Mouse (Mus musculus) thymus, postnatal 0 days (tissue): ENCODE results near the gene Bsn. TPM values are rescaled to one million over a fixed set of nuclear protein-coding genes. Genes with fewer than 3 reads are reported as not detected.

Experiments used
- DNase-seq: peaks from one replicate; pipeline ENCODE4 v3.0.0-alpha.2; 2015; ENCODE audit warnings: low spot score
- polyA plus RNA-seq: library from polyadenylated mRNA; unstranded; fragments of >200 nt; fragmentation: Nextera tagmentation; extraction: Ambion mirVana; gene quantifications from 2 replicates; pipeline ENCODE4 v1.2.1, GENCODE M21; 2015

The Bsn gene
- polyA plus RNA-seq, 1 experiment from 2014 or later: 1.9 TPM

DNA sequence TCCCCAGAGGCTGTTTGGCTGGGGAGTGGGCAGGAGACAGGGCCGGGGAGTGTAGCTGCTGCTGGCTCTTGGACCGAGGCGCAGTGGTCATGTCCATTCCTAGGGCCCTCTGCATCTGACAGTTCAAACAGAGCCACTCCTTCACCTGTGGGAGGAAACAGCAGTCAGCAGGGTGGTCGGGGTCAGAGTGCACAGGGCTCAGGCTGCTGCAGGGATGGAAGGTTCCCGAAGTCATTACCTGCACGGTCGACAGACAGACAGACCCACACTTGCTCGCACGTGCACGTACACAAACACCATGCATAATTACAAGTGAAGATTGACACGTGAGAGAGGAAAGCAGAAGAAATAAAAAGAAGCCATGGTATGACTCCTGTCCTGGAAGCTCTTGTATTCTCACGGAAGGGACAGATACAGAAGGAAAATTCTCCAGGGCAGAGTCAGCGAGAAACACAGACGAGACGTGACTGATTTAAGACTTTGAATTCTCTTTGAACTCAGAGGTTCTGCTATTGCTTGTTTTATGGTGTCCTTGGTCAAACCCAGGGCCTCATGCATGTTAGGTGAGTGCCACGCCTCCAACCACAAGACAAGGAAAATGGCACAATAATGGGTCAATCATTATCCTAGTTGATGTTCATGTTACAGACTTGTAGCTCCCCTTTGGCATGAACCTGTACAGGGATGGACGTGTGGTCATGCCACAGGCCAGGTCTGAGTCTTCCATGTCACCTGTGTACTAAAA is 63.6 kb downstream of the Bsn start:
- no peak for DNase-seq

- no peak for DNase-seq
Observed at GRCm38 (mm10) chr9:108125731-108126130, 64.5 kb downstream of the Bsn start.

- no peak for DNase-seq
Observed at GRCm38 (mm10) chr9:108123916-108124315, 66.3 kb downstream of the Bsn start.

DNA sequence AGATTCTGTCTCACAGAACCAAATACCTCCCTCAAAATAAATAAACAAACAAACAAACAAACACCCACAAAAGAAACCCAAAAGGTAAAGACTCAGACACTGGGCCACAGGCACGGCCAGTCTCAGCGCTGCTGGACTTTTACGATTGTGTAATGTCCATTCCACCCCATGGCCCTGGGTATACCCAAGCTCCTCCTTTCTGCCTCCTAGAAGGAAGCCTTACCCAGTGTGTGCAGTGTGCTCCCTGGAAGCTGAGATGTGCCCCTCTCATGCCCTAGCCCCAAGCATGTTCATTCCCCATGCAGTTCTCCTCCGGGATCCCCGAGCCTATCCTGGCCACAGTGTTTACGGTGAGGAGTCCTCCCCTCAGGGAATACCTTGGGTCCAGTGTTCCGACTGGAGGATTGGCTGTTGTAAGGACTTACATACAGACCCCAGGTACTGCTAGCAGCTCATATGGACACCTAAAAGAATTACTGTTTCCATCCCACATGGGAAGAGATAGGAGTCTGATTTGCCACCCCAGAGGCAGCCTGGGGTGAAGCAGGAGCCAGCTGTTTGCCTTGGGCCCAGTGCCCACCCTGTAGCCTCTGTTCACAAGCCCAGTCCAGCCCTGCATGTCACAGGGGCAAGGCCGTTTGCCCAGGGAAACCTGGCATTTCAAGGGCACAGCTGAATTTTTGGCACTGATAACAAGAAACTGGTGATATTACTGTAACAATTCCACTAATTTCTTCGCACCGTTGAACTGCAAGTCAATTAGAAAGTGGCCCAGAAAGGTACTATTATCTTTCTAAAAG is 68.8 kb downstream of the Bsn start:
- no peak for DNase-seq

- no peak for DNase-seq
Observed at GRCm38 (mm10) chr9:108120671-108121070, 69.5 kb downstream of the Bsn start.

DNA sequence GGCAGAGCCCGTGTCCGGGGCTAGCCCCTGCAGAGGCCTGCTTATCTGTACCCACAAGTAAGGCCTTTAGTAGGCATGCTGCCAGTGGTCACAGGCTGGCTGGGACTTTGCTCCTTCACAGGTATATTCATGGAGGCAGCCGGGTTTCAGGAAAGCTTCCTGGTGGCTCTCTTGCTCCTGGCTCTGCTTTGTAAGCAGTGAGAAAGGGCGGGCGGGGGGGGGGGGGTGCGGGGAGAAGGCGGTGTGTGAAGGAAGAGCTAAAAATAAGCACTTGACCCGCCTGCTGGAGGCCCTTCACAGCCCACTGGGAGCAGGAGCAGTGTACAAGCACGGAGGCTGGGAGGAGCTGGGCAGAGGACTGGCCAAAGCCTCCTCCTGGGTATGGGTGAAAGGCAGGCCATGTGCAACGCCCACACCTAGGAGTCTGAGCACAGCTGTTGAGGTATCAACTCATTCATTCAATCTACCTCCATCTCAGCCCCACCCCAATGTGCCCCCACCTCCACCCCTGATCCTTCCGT is 70.2 kb downstream of the Bsn start:
- DNase-seq: no peak

DNA sequence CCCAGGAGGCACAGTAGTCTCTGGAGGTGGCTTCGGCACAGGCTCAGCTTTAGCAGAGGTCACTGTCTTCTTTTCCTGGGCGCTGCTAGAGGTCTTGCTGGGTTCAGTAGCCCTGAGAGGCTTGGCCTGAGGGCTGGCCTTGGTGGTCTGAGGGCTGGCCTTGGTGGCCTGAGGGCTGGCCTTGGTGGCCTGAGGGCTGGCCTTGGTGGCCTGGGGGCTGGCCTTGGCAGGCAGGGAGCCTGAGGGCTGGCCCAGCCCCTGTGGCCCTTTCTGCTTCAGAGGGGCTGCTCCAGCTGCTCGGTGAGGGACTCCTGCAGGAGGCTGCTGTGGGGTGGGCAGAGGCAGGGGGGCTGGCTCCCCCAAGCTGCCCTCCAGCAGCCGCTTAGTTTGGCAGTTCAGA is 73.0 kb downstream of the Bsn start:
- DNase-seq: no peak

- DNase-seq: no peak
Observed at GRCm38 (mm10) chr9:108115290-108116077, 74.7 kb downstream of the Bsn start.

- DNase-seq: no peak
Observed at GRCm38 (mm10) chr9:108112719-108113340, 77.4 kb downstream of the Bsn start.

- DNase-seq: no peak
Observed at GRCm38 (mm10) chr9:108111593-108112121, 78.5 kb downstream of the Bsn start.

- peak; percentile 59 for DNase-seq
Observed at GRCm38 (mm10) chr9:108111101-108111592, 79.0 kb downstream of the Bsn start.

DNA sequence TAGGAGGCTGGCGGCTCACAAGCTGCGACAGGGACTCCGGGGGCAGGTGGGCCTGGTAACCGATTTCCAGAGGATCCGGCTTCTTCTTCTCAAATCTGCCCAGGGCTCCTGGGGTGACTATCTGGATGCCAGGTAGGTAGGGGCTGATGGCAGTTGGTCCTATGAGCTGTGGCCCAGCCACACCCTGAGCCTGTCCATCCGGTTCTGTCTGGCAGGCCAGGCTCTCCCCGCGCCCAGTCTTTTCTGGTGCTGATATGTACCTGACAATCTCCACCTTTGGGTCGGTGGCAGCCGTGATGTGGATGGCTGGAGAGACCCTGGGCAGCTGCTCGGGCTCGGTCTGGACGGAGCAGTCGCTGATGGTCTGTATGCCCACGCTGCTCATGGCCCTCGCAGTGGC is 80.0 kb downstream of the Bsn start:
- DNase-seq: no peak

GRCm38 (mm10) chr9:108107867-108108266 is 82.3 kb downstream of the Bsn start:
- no peak for DNase-seq

GRCm38 (mm10) chr9:108106090-108106489 is 84.1 kb downstream of the Bsn start:
- no peak for DNase-seq

GRCm38 (mm10) chr9:108105549-108105863 is 84.7 kb downstream of the Bsn start:
- no peak for DNase-seq

- DNase-seq: peak; percentile 49
Observed at GRCm38 (mm10) chr9:108104766-108105548, 85.2 kb downstream of the Bsn start.

GRCm38 (mm10) chr9:108099619-108100018 is 90.6 kb downstream of the Bsn start:
- DNase-seq: no peak

DNA sequence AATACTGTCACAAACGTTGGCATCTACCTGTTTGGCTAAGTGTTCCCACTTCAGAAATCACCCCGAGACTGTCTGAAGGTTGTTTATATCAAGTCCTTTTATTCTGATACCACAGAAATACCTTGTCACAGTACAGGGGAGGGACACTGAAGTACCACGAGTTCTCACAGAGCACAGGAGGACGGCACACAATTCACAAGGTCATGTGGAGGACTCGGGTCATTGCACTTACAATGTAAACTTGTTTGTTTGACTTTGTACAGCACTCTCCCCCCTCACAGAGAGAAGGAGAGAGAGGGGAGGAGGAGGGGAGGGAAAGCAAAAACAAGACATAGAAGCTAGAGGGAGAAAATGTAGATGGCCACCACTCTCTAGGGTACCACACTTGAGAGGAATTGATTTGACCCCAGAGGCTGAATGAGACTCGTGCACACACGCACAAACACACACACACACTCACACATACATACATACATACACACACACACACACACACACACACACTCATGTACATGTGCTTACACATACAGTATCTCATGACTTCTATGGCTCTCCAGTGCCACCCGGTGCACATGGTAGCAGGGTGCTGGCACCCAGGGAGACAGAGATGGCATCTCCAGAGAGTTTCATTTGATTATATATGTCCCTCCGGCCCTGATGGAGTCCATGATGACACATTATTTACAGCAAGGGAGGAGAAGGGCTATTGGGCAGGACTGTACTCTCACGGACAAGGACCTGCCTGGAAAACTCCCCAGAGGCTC is 94.1 kb downstream of the Bsn start:
- DNase-seq: no peak

GRCm38 (mm10) chr9:108095518-108095917 is 94.7 kb downstream of the Bsn start:
- DNase-seq: peak; percentile 69
